Mouse (Mus musculus) bone marrow macrophage, adult 2 months (primary cell): ENCODE data around the gene Rps21.

Experiments
- CTCF ChIP-seq: IDR thresholded peaks from 2 replicates; pipeline ENCODE4 v1.5.1; 2012; ENCODE audit warnings: low read depth, mild to moderate bottlenecking, low read length, moderate library complexity
- POLR2A ChIP-seq: IDR thresholded peaks from 2 replicates; pipeline ENCODE4 v1.6.1; 2012; ENCODE audit warnings: mild to moderate bottlenecking, low read depth, low read length, borderline replicate concordance

DNA sequence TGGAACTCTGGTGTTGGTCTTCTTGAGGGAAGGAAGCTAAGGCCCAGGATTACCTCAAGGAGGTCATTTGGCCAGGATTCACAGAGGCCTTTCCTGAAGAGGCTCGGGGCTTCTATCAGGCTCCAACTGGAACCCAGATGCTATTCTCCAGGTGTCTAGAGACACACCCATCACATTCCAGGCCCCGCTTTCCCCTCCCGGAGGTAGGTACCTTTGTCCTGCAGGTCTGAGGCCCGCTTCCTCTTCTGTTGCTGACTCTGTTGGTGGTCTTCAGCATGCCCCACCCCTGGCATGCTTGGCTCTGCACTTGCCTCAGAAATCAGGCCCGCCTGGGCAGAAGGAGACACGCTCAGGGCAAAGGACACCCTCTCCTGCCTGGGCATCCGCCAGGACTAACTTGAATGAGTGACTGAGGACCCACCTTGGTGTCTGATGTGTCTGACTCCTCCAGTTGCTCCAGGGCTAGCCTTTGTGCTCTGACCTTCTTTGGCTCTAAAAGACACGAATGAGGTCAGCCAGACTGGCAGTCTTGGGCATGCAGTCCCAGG is 20.7 kb downstream of the Rps21 start:
- TF ChIP-seq CTCF (no peak), POLR2A (no peak)
